ENCODE assay signal across 12 mouse cellular contexts in the genomic region with DNA sequence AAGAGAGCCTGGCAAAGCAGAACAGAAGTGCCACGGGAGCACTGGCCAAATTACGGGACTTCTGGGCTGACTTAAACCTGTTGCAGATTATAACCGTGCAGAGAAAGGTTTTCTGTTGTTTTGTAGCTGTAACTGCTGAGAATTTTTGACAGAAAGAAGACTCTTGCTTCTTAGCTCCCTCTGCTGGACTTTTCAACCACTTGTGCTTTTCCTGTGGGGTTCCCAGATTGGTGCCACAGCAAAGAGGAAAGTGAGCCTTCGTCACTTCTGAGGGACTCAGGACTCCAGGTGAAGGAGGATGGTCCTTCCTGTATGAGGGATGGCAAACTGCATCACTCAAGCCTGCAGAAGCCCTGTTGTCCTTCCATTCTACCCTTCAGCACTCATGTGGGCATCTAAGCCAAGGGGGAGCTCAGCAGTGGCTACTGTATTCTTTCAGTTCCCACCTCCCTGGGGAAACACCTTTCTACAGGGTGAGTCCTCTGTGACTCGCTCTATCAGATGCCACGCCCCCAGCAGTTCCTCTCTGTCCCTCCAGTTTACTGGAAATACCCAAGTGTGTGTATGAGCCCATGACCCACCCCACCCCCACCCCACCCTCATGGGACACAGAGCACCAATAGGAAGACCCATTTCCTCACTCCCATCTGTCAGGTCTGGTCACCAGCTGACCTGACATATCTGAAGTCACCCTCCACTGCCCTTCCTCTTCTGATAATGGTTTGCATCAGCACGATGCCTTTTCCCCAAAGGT. TPM values are rescaled to one million over a fixed set of nuclear protein-coding genes. Genes with fewer than 3 reads are reported as not detected.
DNase-seq lines count a peak whose midpoint lies in the region; ATAC-seq and TF ChIP-seq lines count a peak whose summit lies in the region.
"Had no signal": no experiment of that assay in that cellular context is flagged by ENCODE, and none has a peak within 500 bp of the region (broad histone marks: within the 10 kb centered on the region; RNA-seq: fewer than 3 reads in every experiment).

No protein-coding gene starts in this region.

- H3K36me3 ChIP-seq in liver, postnatal 0 days (replicated peaks; ENCODE audit: insufficient read depth, low read length): no peaks in the 10 kb centered on the region
- no peaks in the 10 kb centered on the region for H3K36me3 ChIP-seq in liver, embryonic 11.5 days (ENCODE audit: control insufficient read depth, insufficient read depth, low read length)
- H3K36me3 ChIP-seq in lung, postnatal 0 days (ENCODE audit: insufficient read depth, low read length): no peaks in the 10 kb centered on the region
- H3K36me3 ChIP-seq in thymus, adult 2 months (ENCODE audit: control insufficient read depth, insufficient read depth, low read length): no peaks in the 10 kb centered on the region
- H3K36me3 ChIP-seq: heart, embryonic 13.5 days; neural tube, embryonic 13.5 days had no signal

- H3K9ac ChIP-seq in liver, postnatal 0 days (replicated peaks): no peak overlapping the region
- H3K9ac ChIP-seq in liver, embryonic 11.5 days (ENCODE audit: low read depth, low read length): no peak overlapping the region
- no peak overlapping the region for H3K9ac ChIP-seq in lung, postnatal 0 days (replicated peaks; ENCODE audit: low read depth)
- H3K9ac ChIP-seq: heart, embryonic 13.5 days; neural tube, embryonic 13.5 days had no signal

- peak; percentile 46 for DNase-seq in embryo, embryonic 11 days
- DNase-seq in embryo, embryonic 9.5 days (ENCODE audit: extremely low spot score): no peak
- peak; percentile 47 for DNase-seq in liver, postnatal 0 days
- no peak for DNase-seq in liver, embryonic 11.5 days (ENCODE audit: low spot score)
- DNase-seq in lung, postnatal 0 days (ENCODE audit: low spot score): peak; percentile 61
- DNase-seq in thymus, adult 2 months: peak; percentile 58
- no peak for DNase-seq in adrenal gland, postnatal 10 days
- no peak for DNase-seq in left cerebral cortex, adult 11 months (ENCODE audit: low spot score)
- DNase-seq: cerebellum, adult 9-10 months had no signal

- H3K27me3 ChIP-seq in liver, postnatal 0 days (ENCODE audit: insufficient read depth, low read length): no peaks in the 10 kb centered on the region
- H3K27me3 ChIP-seq in liver, embryonic 11.5 days (replicated peaks; ENCODE audit: control insufficient read depth, insufficient read depth, low read length): no peaks in the 10 kb centered on the region; the same call in 1 of the 2 replicates
- H3K27me3 ChIP-seq in lung, postnatal 0 days (replicated peaks; ENCODE audit: insufficient read depth, low read length): no peaks in the 10 kb centered on the region
- H3K27me3 ChIP-seq in thymus, adult 2 months (ENCODE audit: control insufficient read depth, insufficient read depth, low read length): no peaks in the 10 kb centered on the region
- H3K27me3 ChIP-seq: heart, embryonic 13.5 days; neural tube, embryonic 13.5 days had no signal

- ATAC-seq in liver, postnatal 0 days: peak; percentile 63
- ATAC-seq in liver, embryonic 11.5 days (replicated peaks; ENCODE audit: low FRiP score): no peak
- ATAC-seq in lung, postnatal 0 days: no peak

- no peak for TF ChIP-seq POLR2A in thymus, adult 2 months (IDR thresholded peaks at IDR 0.05; ENCODE audit: control insufficient read depth, extremely low read depth, insufficient read depth, low read length, poor library complexity)

- TF ChIP-seq EP300 in liver, postnatal 0 days (IDR thresholded peaks at IDR 0.05; ENCODE audit: low read depth): no peak
- TF ChIP-seq EP300 in lung, postnatal 0 days (IDR thresholded peaks at IDR 0.05): no peak

- WGBS in liver, postnatal 0 days (ENCODE audit: insufficient replicate concordance): 29% methylated on average over 7 of the region's 7 CpGs
- WGBS in liver, embryonic 11.5 days: 37% methylated on average over 7 of the region's 7 CpGs
- WGBS in lung, postnatal 0 days: 35% methylated on average over 7 of the region's 7 CpGs
- 19% methylated on average over 7 of the region's 7 CpGs for WGBS in thymus, adult 2 months

- TF ChIP-seq CTCF in liver, postnatal 0 days (IDR thresholded peaks at IDR 0.05; ENCODE audit: low read depth): peak; percentile 72
- peak; percentile 67 for TF ChIP-seq CTCF in lung, postnatal 0 days (IDR thresholded peaks at IDR 0.05)
- TF ChIP-seq CTCF in thymus, adult 2 months (IDR thresholded peaks at IDR 0.05; ENCODE audit: borderline replicate concordance, control insufficient read depth, extremely low read depth, insufficient read depth, low read length, poor library complexity): no peak

- H3K4me3 ChIP-seq in liver, postnatal 0 days (ENCODE audit: low read depth, low read length): no peak overlapping the region
- H3K4me3 ChIP-seq in liver, embryonic 11.5 days (ENCODE audit: low read depth, low read length): no peak overlapping the region
- no peak overlapping the region for H3K4me3 ChIP-seq in lung, postnatal 0 days (ENCODE audit: low read depth, low read length)
- H3K4me3 ChIP-seq in thymus, adult 2 months (ENCODE audit: control insufficient read depth, insufficient read depth, low read length): no peak overlapping the region
- H3K4me3 ChIP-seq: heart, embryonic 13.5 days; neural tube, embryonic 13.5 days had no signal

- peaks cover 7% of the 10 kb centered on the region; the same call in 1 of the 2 replicates for H3K4me1 ChIP-seq in liver, postnatal 0 days (ENCODE audit: insufficient read depth)
- H3K4me1 ChIP-seq in liver, embryonic 11.5 days (replicated peaks; ENCODE audit: control insufficient read depth, insufficient read depth, low read length): no peaks in the 10 kb centered on the region
- no peaks in the 10 kb centered on the region for H3K4me1 ChIP-seq in lung, postnatal 0 days (ENCODE audit: insufficient read depth, low read depth, low read length)
- peaks cover 9% of the 10 kb centered on the region for H3K4me1 ChIP-seq in thymus, adult 2 months (replicated peaks; ENCODE audit: control insufficient read depth, insufficient read depth, low read length)
- H3K4me1 ChIP-seq: heart, embryonic 13.5 days; neural tube, embryonic 13.5 days had no signal

- no peaks in the 10 kb centered on the region for H3K9me3 ChIP-seq in liver, postnatal 0 days (ENCODE audit: low read length)
- H3K9me3 ChIP-seq in liver, embryonic 11.5 days (ENCODE audit: control insufficient read depth, low read length): no peaks in the 10 kb centered on the region
- H3K9me3 ChIP-seq in lung, postnatal 0 days (ENCODE audit: low read length): no peaks in the 10 kb centered on the region
- H3K9me3 ChIP-seq: heart, embryonic 13.5 days; neural tube, embryonic 13.5 days had no signal

- no peak overlapping the region for H3K27ac ChIP-seq in liver, postnatal 0 days (ENCODE audit: low read depth)
- H3K27ac ChIP-seq in liver, embryonic 11.5 days (ENCODE audit: low read depth, low read length): no peak overlapping the region
- H3K27ac ChIP-seq in lung, postnatal 0 days (ENCODE audit: low read length): no peak overlapping the region
- H3K27ac ChIP-seq in thymus, adult 2 months (ENCODE audit: control insufficient read depth, insufficient read depth, low read length): peak overlapping the region; percentile 47; the same call in 1 of the 2 replicates
- H3K27ac ChIP-seq: heart, embryonic 13.5 days; neural tube, embryonic 13.5 days had no signal

- peak overlapping the region; percentile 42; the same call in 1 of the 2 replicates for H3K4me2 ChIP-seq in liver, postnatal 0 days (ENCODE audit: low read depth, low read length)
- H3K4me2 ChIP-seq in liver, embryonic 11.5 days: no peak overlapping the region
- no peak overlapping the region for H3K4me2 ChIP-seq in lung, postnatal 0 days (replicated peaks; ENCODE audit: low read depth, low read length)
- H3K4me2 ChIP-seq: heart, embryonic 13.5 days; neural tube, embryonic 13.5 days had no signal

RNA-seq across cellular contexts. Expression of gene Arhgap25, which starts 19.2 kb away (rescaled TPM):
- 6.0 TPM in 2 replicates for polyA plus RNA-seq in liver, postnatal 0 days (2015; fragmentation: Nextera tagmentation; extraction: Ambion mirVana)
- 6.9 and 7.9 TPM in 2 replicates for polyA plus RNA-seq in liver, embryonic 11.5 days (2014; fragmentation: Nextera tagmentation; extraction: Ambion mirVana)
- 9.9 and 10.2 TPM in 2 replicates for polyA plus RNA-seq in lung, postnatal 0 days (2015; fragmentation: Nextera tagmentation; extraction: Ambion mirVana)
- polyA plus RNA-seq in thymus, adult 2 months (2012; rRNA removed): 17.2 TPM in 2 replicates
- total RNA-seq in adrenal gland, postnatal 10 days (2021): 1 to 10 TPM; 7.5 to 8.3 TPM
- polyA plus RNA-seq: C2C12 had no signal

RNA-seq across cellular contexts. Expression of gene Prokr1, which starts 38.3 kb away (rescaled TPM):
- polyA plus RNA-seq in liver, postnatal 0 days (2015; fragmentation: Nextera tagmentation; extraction: Ambion mirVana): 1.1 and 1.6 TPM in 2 replicates
- 1.8 and 3.2 TPM in 2 replicates for polyA plus RNA-seq in liver, embryonic 11.5 days (2014; fragmentation: Nextera tagmentation; extraction: Ambion mirVana)
- polyA plus RNA-seq in lung, postnatal 0 days (2015; fragmentation: Nextera tagmentation; extraction: Ambion mirVana): 0.41 and 0.52 TPM in 2 replicates
- polyA plus RNA-seq in thymus, adult 2 months (2012; rRNA removed): 0.20 and 0.26 TPM in 2 replicates
- total RNA-seq in adrenal gland, postnatal 10 days (2021): 1 to 10 TPM in 1 of 2 experiments, under 1 TPM in 1; 0.57 to 1.3 TPM

Comparison
In these comparisons a context has a peak if more than half of its experiments do, and no peak if none do; other contexts are left out.
1. DNase-seq: peak in embryo, embryonic 11 days (single experiment), liver, postnatal 0 days (single experiment), lung, postnatal 0 days (single experiment) and thymus, adult 2 months (single experiment); none in embryo, embryonic 9.5 days (single experiment), liver, embryonic 11.5 days (single experiment), adrenal gland, postnatal 10 days (single experiment) and left cerebral cortex, adult 11 months (single experiment).